Mouse (Mus musculus): Measurements from ENCODE around the gene Bdh1.
A peak's percentile ranks its signal among the peaks of the same experiment; 100 is the strongest.

Bdh1 gene

DNA sequence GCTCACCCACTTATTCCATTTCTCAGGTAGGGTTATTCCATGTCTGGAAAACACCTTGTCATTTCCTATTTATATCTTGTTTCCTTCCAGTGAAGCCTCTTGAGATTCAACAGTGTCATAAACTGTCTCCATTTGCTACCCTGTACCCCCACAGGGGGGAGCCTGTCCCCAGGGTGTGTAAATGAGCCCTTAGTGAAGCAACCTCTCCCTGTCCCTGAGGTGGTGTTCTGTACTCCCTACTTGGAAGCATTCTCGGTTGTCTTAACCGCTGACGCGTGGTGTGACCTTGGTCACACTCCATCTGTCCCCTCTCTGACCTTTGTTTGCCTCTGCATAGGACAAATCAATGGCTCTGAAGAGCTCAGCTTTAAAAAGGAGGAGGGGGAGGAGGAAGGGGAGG is 43.5 kb downstream of the Bdh1 start:
- peak in 1 of 2 experiments; percentile 51 for DNase-seq

- no peak for DNase-seq
Observed at GRCm38 (mm10) chr16:31466106-31466505, 44.0 kb downstream of the Bdh1 start.

- DNase-seq, result peak in 1 of 2 experiments; percentile 7
Observed at GRCm38 (mm10) chr16:31470819-31471218, 48.7 kb downstream of the Bdh1 start.

DNA sequence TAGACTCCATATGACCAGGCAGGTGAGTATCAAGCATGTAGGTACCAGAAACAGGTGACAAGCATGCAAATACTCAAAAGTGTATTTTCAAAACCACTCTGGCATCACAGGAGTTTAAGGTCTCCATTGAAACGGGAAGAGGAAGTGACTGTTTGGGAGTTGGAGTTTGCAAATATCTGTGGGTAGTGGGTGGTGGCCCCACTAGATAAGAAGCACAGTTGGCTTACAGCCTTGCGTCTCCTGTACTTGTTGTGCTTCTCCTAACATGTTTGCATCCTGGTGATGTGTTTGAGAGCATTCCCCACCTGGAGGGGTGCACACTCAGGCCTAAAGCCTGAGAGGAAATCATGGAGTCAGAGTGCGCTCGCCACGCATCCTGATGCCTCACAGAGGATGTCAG is 49.9 kb downstream of the Bdh1 start:
- peak in 1 of 2 experiments; percentile 21 for DNase-seq

DNA sequence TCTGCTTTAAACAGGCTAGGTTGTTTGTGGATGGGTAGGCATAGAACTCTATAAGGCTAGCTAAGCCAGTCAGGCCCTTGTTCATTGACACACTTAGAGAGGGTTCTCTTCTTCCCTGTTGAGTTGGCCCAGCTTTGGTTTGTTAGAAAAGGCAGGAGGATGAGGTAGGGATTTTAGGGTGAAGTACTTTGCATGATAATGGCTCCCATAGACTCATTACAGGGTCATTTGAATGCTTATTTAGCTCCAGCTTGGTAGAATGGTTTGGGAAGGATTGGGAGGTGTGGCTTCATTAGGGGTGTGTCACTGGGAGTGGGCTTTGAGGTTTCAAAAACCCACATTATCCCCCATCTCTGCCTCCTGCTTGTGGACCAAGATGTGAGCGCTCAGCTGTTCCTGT is 51.1 kb downstream of the Bdh1 start:
- no peak for DNase-seq

GRCm38 (mm10) chr16:31475123-31475968 is 53.3 kb downstream of the Bdh1 start:
- DNase-seq, result no peak

- DNase-seq, result no peak
Observed at GRCm38 (mm10) chr16:31476872-31477603, 55.0 kb downstream of the Bdh1 start.

DNA sequence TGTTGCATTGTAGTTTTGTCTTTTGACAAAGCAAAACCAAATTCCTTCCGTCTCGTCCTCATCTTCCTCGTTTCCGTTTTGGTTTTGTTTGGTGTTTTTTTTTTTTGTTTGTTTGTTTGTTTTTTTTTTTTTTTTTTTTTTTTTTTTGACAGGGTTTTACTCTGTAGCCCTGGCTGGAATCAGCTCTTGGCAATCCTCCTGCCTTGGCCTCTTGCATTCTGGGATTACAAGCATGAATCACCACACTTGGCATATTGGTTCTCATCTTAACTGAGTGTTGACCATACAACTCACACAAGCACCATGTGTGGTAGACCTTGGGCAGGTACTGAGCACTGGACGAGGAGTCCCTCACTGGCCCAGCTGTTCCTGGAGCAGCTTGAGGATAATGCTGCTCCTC is 63.3 kb downstream of the Bdh1 start:
- DNase-seq, result peak in 1 of 2 experiments; percentile 9

GRCm38 (mm10) chr16:31487266-31487665 is 65.2 kb downstream of the Bdh1 start:
- no peak for DNase-seq

DNA sequence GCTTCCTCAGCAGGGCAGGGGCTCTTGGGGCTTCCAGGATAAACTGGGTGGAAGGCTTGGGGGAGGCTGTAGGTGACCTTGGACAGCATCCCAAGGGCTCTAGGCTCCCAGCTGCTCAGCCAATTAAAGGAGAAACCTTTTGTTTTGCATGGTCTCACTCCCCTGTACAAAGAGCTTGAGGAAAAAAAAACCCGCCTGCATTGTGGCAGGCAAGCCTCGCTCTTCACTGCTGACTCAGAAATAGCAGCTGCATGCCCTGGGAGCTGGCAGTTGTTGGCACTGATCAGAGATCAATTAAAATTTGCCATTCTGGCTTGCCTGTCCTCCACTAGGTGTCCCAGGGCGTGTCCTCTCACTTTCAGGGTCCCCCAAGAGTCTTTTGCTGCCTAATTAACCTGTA is 67.0 kb downstream of the Bdh1 start:
- no peak for DNase-seq

DNA sequence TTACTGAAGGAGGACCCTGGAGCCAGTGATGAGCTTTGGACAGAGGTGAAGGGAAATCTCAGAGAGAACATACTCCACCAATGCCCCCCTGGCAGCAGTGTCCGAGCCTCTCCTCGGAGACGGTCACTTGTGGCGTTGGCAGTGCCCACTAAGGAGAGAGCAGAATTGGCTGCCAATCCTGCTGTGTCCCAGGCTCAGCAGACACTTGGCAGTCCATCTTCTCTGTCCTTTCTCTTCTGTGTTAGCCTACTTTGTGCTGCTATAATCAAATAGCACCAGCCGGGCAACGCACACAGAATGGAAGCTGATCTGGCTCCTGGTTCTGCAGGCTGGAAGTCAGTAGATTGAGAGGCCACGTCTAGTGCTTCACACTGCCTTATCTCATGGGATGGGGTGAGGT is 68.9 kb downstream of the Bdh1 start:
- DNase-seq, result no peak

- DNase-seq, result peak; percentile 15 to 50
Observed at GRCm38 (mm10) chr16:31492921-31493549, 71.0 kb downstream of the Bdh1 start.

DNA sequence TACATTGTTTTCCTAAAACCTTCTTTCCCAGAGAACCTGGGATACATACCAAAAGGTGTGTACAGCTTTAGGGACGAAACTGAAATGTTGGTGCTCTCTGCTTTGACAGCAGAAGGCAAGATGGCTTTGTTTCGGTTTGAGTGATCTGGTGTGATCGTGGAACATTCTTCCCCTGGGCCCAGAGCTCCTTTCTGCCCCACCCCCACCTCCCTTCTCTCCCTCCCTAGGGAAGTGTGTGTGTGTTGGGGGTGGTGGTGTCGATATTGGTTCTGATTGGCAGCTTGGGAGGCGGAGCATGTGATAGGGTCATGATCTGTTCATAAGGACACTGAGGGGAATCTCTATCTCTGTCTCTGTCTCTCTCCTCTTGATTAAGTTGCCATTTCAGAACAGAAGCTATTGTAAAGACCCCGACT is 71.5 kb downstream of the Bdh1 start:
- DNase-seq, result no peak

- peak; percentile 67 to 86 for DNase-seq
Observed at GRCm38 (mm10) chr16:31493991-31494390, 71.9 kb downstream of the Bdh1 start.

DNA sequence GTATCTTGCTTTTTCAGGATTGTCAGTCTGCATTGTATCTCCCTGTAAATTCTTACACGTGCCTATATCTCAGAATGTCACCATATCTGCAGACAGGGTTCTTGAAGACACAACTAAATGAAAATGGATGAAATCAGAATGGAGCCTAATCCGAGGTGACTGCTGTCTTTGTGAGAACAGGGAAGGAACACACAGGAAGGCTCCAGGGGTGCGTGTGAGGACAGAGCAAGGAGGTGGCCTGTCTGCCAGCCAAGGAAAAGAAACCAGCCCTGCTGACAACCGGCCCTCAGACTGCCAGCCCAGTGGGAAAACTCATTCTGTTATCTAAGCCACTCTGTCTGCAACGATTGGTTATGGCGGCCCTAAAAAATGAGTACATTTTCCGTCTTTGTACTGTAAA is 73.3 kb downstream of the Bdh1 start:
- DNase-seq, result no peak

DNA sequence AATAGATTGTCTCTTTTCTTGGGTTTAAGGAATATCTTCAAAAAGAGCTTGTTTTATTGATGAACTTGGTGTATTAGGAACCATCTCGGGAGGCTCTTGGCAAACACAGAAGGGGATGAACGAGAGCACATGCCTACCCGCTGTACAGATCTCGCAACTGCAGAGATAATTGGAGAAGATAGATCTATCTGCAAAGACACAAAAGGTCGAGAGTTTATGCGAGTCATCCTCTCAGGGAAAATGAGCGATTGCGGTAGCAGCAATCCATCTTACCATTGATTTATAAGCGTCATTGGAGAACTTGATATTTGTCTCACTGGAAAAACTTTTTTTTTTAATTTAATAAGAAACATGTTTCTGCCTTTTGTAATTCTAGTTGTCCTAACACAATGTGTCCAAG is 73.7 kb downstream of the Bdh1 start:
- no peak for DNase-seq

DNA sequence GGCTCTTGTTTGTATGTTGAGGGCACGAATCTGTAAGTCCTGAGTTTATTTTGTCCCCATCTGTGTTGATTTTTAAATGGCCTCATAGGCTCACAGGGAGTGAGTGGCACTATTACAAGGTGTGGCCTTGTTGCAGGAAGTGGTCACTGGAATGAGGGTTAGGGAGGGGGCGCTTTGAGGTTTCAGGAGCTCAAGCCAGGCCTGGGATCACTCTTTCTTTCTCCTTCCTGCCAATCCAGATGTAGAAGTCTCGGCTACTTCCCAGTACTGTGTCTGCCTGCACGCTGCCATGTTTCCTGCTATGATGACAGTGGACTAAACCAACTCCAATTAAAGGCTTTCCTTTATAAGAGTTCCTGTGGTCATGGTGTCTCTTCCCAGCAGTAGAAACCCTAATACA is 76.3 kb downstream of the Bdh1 start:
- no peak for DNase-seq

DNA sequence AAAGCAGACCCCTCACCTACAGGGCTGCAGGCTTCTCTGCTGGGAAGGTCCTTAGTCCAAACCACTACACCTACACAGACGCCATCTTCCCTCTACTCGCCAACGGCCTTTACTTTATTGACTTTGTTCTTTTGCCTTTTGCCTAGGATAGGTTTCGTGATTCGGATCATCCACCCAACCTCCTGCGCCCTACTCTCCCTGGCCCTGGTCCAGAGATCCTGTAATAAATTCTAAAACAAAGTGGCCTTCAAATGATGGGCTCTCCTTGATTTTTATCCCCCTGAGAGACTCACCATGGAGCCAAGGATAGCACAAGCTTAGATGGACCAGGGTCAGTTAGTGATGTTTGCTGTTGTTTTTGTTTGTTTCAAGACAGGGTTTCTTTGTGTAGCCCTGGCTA is 76.9 kb downstream of the Bdh1 start:
- no peak for DNase-seq

- no peak for DNase-seq
Observed at GRCm38 (mm10) chr16:31499681-31500310, 77.7 kb downstream of the Bdh1 start.

DNA sequence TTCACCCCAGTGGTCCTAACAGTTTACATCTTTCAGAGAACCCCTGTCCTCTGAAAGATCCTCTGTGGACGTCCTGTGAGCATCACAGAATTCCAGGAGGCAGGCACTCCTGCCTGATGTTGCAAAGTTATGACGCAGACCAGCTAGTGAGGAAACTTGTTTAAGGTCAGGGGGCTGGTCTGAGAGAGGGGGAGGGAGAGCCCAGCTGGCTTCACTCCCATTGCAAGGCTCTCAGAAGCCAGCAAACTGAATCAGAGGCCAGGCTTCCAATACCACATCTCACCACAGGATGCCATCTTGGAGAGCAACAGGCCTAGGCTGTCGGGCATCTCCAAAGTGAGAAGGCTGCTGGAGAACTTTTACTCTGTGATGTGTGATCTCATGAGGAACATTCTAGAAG is 78.5 kb downstream of the Bdh1 start:
- DNase-seq, result no peak

DNA sequence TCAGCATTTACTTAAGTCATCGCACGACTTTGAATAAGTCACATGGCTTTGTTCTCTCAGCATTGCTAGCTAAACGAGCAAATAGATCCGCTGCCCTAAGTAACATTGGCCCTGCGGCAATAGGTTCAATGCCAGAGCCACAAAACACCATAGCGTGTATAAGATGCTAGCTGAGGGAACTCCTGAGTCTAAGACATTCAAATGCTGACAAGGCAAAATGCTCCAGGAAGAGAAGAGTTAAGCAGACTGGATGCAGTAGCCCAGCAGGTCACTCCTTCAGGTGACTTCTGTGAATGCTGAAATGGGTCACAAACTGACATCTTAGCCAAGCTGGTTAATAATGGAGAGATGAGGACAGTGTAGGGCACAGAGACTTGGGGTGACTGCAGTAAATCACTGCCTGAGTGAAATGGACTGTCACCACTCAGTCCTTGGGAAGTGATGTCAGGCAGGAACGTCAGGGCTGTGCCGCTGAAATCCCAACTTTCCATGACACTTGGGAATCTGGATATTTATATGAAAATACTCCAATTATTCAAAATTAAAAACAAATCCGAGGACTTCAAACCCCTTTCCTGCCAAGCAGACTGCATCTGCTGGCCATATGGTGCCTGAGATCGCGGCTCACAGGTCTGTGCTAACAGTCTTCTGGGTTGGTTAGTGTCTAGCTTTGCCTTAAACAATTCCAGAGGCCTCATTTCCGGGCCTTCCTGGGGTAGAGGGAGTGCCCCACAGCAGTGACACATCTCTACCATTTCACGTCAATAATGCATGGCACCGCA is 79.1 kb downstream of the Bdh1 start:
- DNase-seq, result no peak

- DNase-seq, result no peak
Observed at GRCm38 (mm10) chr16:31501751-31502365, 79.8 kb downstream of the Bdh1 start.

All from lung, postnatal 4 days (tissue).